Mouse (Mus musculus) ES-Bruce4 (cell line): ENCODE data around the gene Olfr161. TPM values are rescaled to one million over a fixed set of nuclear protein-coding genes. Genes with fewer than 3 reads are reported as not detected.
"Not testable (repeated sequence)": the region's sequence is repeated elsewhere in the genome, so short reads cannot be mapped to it uniquely, and the experiment has no call there.

Source experiments
- H3K27ac ChIP-seq: 2 replicates; pipeline ENCODE4 v1.5.1; 2012; ENCODE audit warnings: low read length, inconsistent platforms; ENCODE audit not compliant: insufficient read depth
- H3K27me3 ChIP-seq: 2 replicates; pipeline ENCODE4 v1.6.1; 2012; ENCODE audit warnings: mild to moderate bottlenecking, low read length, inconsistent platforms; ENCODE audit not compliant: control insufficient read depth, poor library complexity, insufficient read depth, severe bottlenecking
- H3K36me3 ChIP-seq: 2 replicates; pipeline ENCODE4 v1.6.1; 2012; ENCODE audit warnings: inconsistent platforms, mild to moderate bottlenecking, low read length, moderate library complexity; ENCODE audit not compliant: control insufficient read depth, poor library complexity, insufficient read depth, severe bottlenecking
- H3K4me1 ChIP-seq: one replicate; pipeline ENCODE4 v1.8.1; 2011; ENCODE audit warnings: low read length; ENCODE audit not compliant: control insufficient read depth, insufficient read depth
- H3K4me3 ChIP-seq: 2 replicates; pipeline ENCODE4 v1.5.1; 2011; ENCODE audit warnings: low read depth, mild to moderate bottlenecking, low read length
- H3K9ac ChIP-seq: 2 replicates; pipeline ENCODE4 v1.6.1; 2012; ENCODE audit warnings: low read depth, mild to moderate bottlenecking, inconsistent platforms; ENCODE audit not compliant: poor library complexity, severe bottlenecking
- H3K9me3 ChIP-seq: replicated peaks from 2 replicates; pipeline ENCODE4 v1.6.1; 2012; ENCODE audit warnings: mild to moderate bottlenecking, low read length, inconsistent platforms; ENCODE audit not compliant: control insufficient read depth, poor library complexity, insufficient read depth, severe bottlenecking
- CTCF ChIP-seq: IDR thresholded peaks from one replicate; pipeline ENCODE4 v1.8.1; 2011; ENCODE audit warnings: low read depth, low read length
- EP300 ChIP-seq: IDR thresholded peaks from 2 replicates; pipeline ENCODE4 v1.6.1; 2011; ENCODE audit warnings: low read depth, low read length; ENCODE audit not compliant: insufficient read depth
- POLR2A ChIP-seq: IDR thresholded peaks from one replicate; pipeline ENCODE4 v1.8.1; 2011; ENCODE audit warnings: low read length; ENCODE audit not compliant: insufficient read depth
- polyA plus RNA-seq: library from polyadenylated mRNA; stranded (reverse); fragments of >200 nt; gene quantifications from 2 replicates; pipeline ENCODE4 v1.2.4, GENCODE M21; 2011; ENCODE audit warnings: low read depth; ENCODE audit not compliant: missing spikeins, insufficient read depth, insufficient read length

Olfr161 gene
- polyA plus RNA-seq: not detected in 2 replicates

GRCm38 (mm10) chr16:3590691-3591090, at the start of gene Olfr161:
Gene Olfr161 (plus strand): TSS chr16:3591042.
- H3K9ac ChIP-seq: no peak within 1 kb of the TSS
- no peaks in the 10 kb centered on the region for H3K27me3 ChIP-seq
- H3K4me3 ChIP-seq: no peak within 1 kb of the TSS
- no peak for TF ChIP-seq POLR2A
- no peak for TF ChIP-seq EP300
- no peak for TF ChIP-seq CTCF
- H3K9me3 ChIP-seq: no peaks in the 10 kb centered on the region
- H3K27ac ChIP-seq: no peak within 1 kb of the TSS
- no peaks in the 10 kb centered on the region for H3K4me1 ChIP-seq
- H3K36me3 ChIP-seq: no peaks in the 10 kb centered on the region

- Histone ChIP-seq H3K27ac (no peak overlapping the region), H3K27me3 (no peaks in the 10 kb centered on the region), H3K4me3 (no peak overlapping the region), H3K9me3 (no peaks in the 10 kb centered on the region), H3K9ac (no peak overlapping the region), H3K36me3 (no peaks in the 10 kb centered on the region), H3K4me1 (no peaks in the 10 kb centered on the region)
- TF ChIP-seq EP300 (no peak), POLR2A (no peak), CTCF (no peak)
Measured at GRCm38 (mm10) chr16:3563553-3563952, 27.3 kb upstream of the Olfr161 start.

GRCm38 (mm10) chr16:3577658-3578057, 13.2 kb upstream of the Olfr161 start:
- not testable (repeated sequence) for H3K9ac ChIP-seq, H3K4me3 ChIP-seq, H3K4me1 ChIP-seq, H3K9me3 ChIP-seq, H3K36me3 ChIP-seq, H3K27ac ChIP-seq, H3K27me3 ChIP-seq

- not testable (repeated sequence) for H3K27me3 ChIP-seq, H3K36me3 ChIP-seq, H3K27ac ChIP-seq, H3K4me1 ChIP-seq, H3K4me3 ChIP-seq, H3K9me3 ChIP-seq, H3K9ac ChIP-seq
Measured at GRCm38 (mm10) chr16:3578227-3578848, 12.5 kb upstream of the Olfr161 start.

- H3K4me3 ChIP-seq, H3K36me3 ChIP-seq, H3K9me3 ChIP-seq, H3K4me1 ChIP-seq, H3K27ac ChIP-seq, H3K27me3 ChIP-seq, H3K9ac ChIP-seq: not testable (repeated sequence)
Measured at GRCm38 (mm10) chr16:3631376-3631775, 40.5 kb downstream of the Olfr161 start.

- not testable (repeated sequence) for H3K27ac ChIP-seq, H3K4me1 ChIP-seq, H3K27me3 ChIP-seq, H3K4me3 ChIP-seq, H3K9me3 ChIP-seq, H3K9ac ChIP-seq, H3K36me3 ChIP-seq
Measured at GRCm38 (mm10) chr16:3632572-3633361, 41.9 kb downstream of the Olfr161 start.

Other genes starting within 250 kb of the Olfr161 start
- not detected in 2 replicates for gene Mefv, start 127.1 kb downstream of the Olfr161 start, polyA plus RNA-seq
- gene Zfp263, start 153.1 kb downstream of the Olfr161 start, polyA plus RNA-seq: 25.2 and 25.6 TPM in 2 replicates
- gene Olfr15, start 239.8 kb downstream of the Olfr161 start, polyA plus RNA-seq: not detected in 2 replicates